Mouse (Mus musculus): Measurements from ENCODE around the gene Lrrc9. TPM values are rescaled to one million over a fixed set of nuclear protein-coding genes. Genes with fewer than 3 reads are reported as not detected.

Gene Lrrc9
- total and polyA plus RNA-seq, 3 experiments, result 0.08 to 0.14 (median 0.10) TPM

DNA sequence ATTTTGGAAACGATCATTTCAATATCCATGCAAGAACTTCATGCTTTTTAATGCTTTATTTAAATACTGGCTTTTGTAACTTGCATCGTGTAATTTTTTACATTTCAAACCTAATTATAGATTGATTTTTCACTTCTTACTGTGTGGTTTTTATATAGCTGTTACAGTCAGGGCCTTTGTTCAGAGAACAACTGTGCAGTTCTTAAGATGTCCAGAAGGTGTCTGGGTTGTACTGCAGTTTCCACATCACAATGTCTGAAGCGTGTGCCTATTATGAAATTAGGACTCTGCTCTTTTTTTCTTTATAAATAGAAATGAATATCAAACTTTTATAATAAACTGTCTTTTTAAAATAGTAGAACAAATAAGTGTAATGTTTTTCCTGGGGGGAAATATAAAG is 73.8 kb downstream of the Lrrc9 start:
- no peaks in the 10 kb centered on the region for H3K27me3 ChIP-seq (ENCODE audit: control insufficient read depth, insufficient read depth, low read length)
- no peak for DNase-seq
- WGBS, result 54% methylated on average over 3 of the region's 3 CpGs

DNA sequence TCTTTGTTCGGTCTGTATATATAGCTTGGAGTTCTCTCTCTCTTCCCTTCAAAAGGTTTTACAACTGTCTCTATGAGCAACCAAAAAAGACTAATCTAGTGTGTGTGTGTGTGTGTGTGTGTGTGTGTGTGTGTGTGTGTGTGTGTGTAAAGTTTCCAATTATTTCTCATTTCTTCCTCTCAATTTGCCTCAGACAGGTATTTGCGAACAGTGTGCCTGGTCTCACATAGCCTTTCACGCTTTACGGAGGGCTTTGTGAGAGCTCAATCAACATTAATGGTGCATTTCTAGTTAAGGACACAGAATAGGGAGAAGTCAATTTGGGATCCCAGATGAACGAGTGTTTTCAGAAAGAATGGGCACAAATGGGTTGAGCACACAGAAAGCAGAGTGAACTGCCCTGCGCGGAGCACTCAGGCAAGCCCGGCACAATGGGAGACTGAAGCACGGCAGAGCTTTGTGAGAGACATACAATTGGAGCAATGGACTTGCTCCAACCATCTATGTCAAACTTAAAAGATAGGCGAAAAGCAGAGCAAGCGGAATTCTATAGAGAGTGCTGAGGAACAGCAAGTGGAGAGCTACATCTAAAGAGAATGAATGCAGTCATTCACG is 76.6 kb downstream of the Lrrc9 start:
- Histone ChIP-seq H3K4me1 (ENCODE audit: control insufficient read depth, insufficient read depth, low read length) (no peaks in the 10 kb centered on the region), H3K9ac (ENCODE audit: low read depth, low read length) (no peak overlapping the region), H3K79me2 (replicated peaks; ENCODE audit: control insufficient read depth, insufficient read depth, low read length) (no peaks in the 10 kb centered on the region), H3K4me3 (no peak overlapping the region), H3K27ac (no peak overlapping the region), H3K36me3 (ENCODE audit: control insufficient read depth, insufficient read depth, low read length) (no peaks in the 10 kb centered on the region), H3K27me3 (ENCODE audit: control insufficient read depth, insufficient read depth, low read length) (no peaks in the 10 kb centered on the region)
- no peak for TF ChIP-seq CTCF (IDR thresholded peaks at IDR 0.05)
- no peak for TF ChIP-seq EP300 (IDR thresholded peaks at IDR 0.05; ENCODE audit: insufficient read depth, low read depth, low read length)
- TF ChIP-seq POLR2A (IDR thresholded peaks at IDR 0.05; ENCODE audit: insufficient read depth, low read depth, low read length), result no peak
- intact Hi-C loops (cut with DNase I), result loop anchor here (5.0 to 10.0 kb wide), 2 partner anchors 174 to 327 kb away; no protein-coding TSS in a partner anchor
- DNase-seq, result no peak
- 84% methylated on average over 12 of the region's 12 CpGs for WGBS

More for the DNA sequence above, 73.8 kb downstream of the Lrrc9 start:
- intact Hi-C loops (cut with DNase I), result loop anchor here (2.0 to 10.0 kb wide), 3 partner anchors 177 to 461 kb away; no protein-coding TSS in a partner anchor
- H3K9ac ChIP-seq (ENCODE audit: low read depth, low read length), result no peak overlapping the region
- no peak overlapping the region for H3K27ac ChIP-seq
- no peaks in the 10 kb centered on the region for H3K36me3 ChIP-seq (ENCODE audit: control insufficient read depth, insufficient read depth, low read length)
- H3K4me1 ChIP-seq (ENCODE audit: control insufficient read depth, insufficient read depth, low read length), result no peaks in the 10 kb centered on the region
- TF ChIP-seq POLR2A (IDR thresholded peaks at IDR 0.05; ENCODE audit: insufficient read depth, low read depth, low read length) (no peak), CTCF (IDR thresholded peaks at IDR 0.05) (peak; percentile 78)
- H3K79me2 ChIP-seq (replicated peaks; ENCODE audit: control insufficient read depth, insufficient read depth, low read length), result no peaks in the 10 kb centered on the region
- H3K4me3 ChIP-seq, result no peak overlapping the region

DNA sequence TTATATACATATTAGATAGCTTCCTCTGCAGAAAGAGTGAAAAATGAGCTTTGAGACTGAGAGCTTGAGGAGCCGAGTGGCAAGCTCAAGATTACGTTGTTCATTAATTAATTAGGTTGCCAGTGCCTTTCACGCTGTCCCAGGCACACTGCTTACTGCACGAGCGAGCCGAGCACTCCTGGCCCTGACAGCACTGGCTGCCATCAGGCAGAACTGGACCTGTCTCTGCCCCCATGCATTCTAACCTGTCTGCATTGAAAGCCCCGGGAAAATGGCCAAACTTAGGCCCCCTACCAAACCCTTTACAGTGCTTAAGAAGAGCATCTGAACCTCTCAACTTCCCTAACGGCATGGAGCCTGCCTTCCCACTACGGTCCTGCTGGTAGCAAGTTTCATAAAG is 77.7 kb downstream of the Lrrc9 start:
- no peak for TF ChIP-seq CTCF (IDR thresholded peaks at IDR 0.05)
- TF ChIP-seq EP300 (IDR thresholded peaks at IDR 0.05; ENCODE audit: insufficient read depth, low read depth, low read length), result no peak
- no peak for TF ChIP-seq POLR2A (IDR thresholded peaks at IDR 0.05; ENCODE audit: insufficient read depth, low read depth, low read length)
- intact Hi-C loops (cut with DNase I), result loop anchor here (5.0 to 10.0 kb wide), 2 partner anchors 173 to 325 kb away; no protein-coding TSS in a partner anchor
- Histone ChIP-seq H3K9ac (ENCODE audit: low read depth, low read length) (no peak overlapping the region), H3K36me3 (ENCODE audit: control insufficient read depth, insufficient read depth, low read length) (no peaks in the 10 kb centered on the region), H3K27me3 (ENCODE audit: control insufficient read depth, insufficient read depth, low read length) (no peaks in the 10 kb centered on the region), H3K27ac (no peak overlapping the region), H3K4me1 (ENCODE audit: control insufficient read depth, insufficient read depth, low read length) (no peaks in the 10 kb centered on the region), H3K79me2 (replicated peaks; ENCODE audit: control insufficient read depth, insufficient read depth, low read length) (no peaks in the 10 kb centered on the region), H3K4me3 (no peak overlapping the region)
- 78% methylated on average over 9 of the region's 9 CpGs for WGBS
- DNase-seq, result no peak

DNA sequence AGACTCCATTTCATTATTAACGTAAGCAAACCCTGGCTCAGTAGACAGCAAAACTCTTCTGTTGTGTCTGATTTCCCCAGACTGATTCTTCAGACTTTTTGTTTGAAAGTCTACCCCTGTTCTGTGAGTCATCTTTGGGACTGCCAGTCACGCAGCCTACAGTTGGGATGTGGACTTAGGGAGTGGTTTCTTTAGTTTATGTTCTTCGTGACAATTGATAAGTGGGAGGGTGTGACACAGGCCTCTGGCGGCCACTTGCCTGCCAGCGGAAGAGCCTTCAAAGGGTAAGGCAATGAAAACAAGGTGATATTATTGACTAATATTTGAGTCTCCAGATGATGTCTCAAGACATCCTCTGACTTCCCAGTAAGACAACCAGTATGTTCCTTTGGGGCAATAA is 78.2 kb downstream of the Lrrc9 start:
- Histone ChIP-seq H3K27ac (no peak overlapping the region), H3K27me3 (ENCODE audit: control insufficient read depth, insufficient read depth, low read length) (no peaks in the 10 kb centered on the region), H3K4me3 (no peak overlapping the region), H3K36me3 (ENCODE audit: control insufficient read depth, insufficient read depth, low read length) (no peaks in the 10 kb centered on the region), H3K4me1 (ENCODE audit: control insufficient read depth, insufficient read depth, low read length) (no peaks in the 10 kb centered on the region), H3K9ac (ENCODE audit: low read depth, low read length) (no peak overlapping the region), H3K79me2 (replicated peaks; ENCODE audit: control insufficient read depth, insufficient read depth, low read length) (no peaks in the 10 kb centered on the region)
- intact Hi-C loops (cut with DNase I), result loop anchor here (5.0 to 10.0 kb wide), 2 partner anchors 172 to 325 kb away; no protein-coding TSS in a partner anchor
- no peak for TF ChIP-seq CTCF (IDR thresholded peaks at IDR 0.05)
- TF ChIP-seq EP300 (IDR thresholded peaks at IDR 0.05; ENCODE audit: insufficient read depth, low read depth, low read length), result no peak
- no peak for TF ChIP-seq POLR2A (IDR thresholded peaks at IDR 0.05; ENCODE audit: insufficient read depth, low read depth, low read length)
- DNase-seq, result no peak
- 69% methylated on average over 5 of the region's 5 CpGs for WGBS

DNA sequence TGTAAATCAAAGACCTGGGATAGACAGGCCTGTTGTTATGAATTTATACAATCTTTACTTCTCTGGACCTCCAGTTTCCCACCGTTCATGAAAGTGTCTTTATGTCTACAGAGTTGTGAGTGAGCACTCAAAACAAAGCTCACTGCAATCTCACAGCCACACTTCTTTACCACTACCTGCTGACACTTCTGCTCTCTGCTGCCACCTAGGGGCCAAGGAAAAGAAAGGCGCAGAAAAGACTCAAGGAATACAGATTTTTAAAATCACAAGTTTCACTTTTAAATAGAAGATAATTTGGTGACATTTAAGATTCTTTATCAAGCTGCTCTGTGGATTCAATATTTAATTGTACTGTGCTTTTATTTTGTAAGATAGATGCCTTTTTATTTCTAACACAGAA is 79.0 kb downstream of the Lrrc9 start:
- Histone ChIP-seq H3K9ac (ENCODE audit: low read depth, low read length) (no peak overlapping the region), H3K4me1 (ENCODE audit: control insufficient read depth, insufficient read depth, low read length) (no peaks in the 10 kb centered on the region), H3K27ac (no peak overlapping the region), H3K27me3 (ENCODE audit: control insufficient read depth, insufficient read depth, low read length) (no peaks in the 10 kb centered on the region), H3K4me3 (no peak overlapping the region), H3K36me3 (ENCODE audit: control insufficient read depth, insufficient read depth, low read length) (no peaks in the 10 kb centered on the region), H3K79me2 (replicated peaks; ENCODE audit: control insufficient read depth, insufficient read depth, low read length) (no peaks in the 10 kb centered on the region)
- DNase-seq, result peak; percentile 48 to 69
- 3% methylated on average over 2 of the region's 2 CpGs for WGBS
- no peak for TF ChIP-seq EP300 (IDR thresholded peaks at IDR 0.05; ENCODE audit: insufficient read depth, low read depth, low read length)
- no peak for TF ChIP-seq POLR2A (IDR thresholded peaks at IDR 0.05; ENCODE audit: insufficient read depth, low read depth, low read length)
- TF ChIP-seq CTCF (IDR thresholded peaks at IDR 0.05), result peak; percentile 92
- intact Hi-C loops (cut with DNase I), result no loop called here

DNA sequence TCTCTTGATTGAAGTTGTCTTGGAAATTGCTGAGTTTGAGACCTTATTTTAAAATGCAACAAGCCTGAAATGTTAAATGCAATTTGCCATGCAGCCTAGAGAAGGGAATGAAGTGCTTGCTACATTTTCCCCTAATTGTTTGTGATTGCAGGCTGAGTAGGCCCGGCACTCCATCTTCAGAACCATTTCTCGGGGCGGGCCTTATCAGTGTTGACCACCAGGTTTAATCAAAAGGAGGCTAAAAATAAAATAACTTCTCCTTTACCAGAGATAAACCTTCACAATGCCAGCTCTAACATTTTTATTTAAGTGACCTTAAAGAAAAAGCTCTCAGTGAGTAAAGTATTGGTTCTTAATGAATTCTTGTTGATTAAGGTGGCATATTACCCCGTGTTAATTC is 83.9 kb downstream of the Lrrc9 start:
- Histone ChIP-seq H3K4me1 (ENCODE audit: control insufficient read depth, insufficient read depth, low read length) (no peaks in the 10 kb centered on the region), H3K27me3 (ENCODE audit: control insufficient read depth, insufficient read depth, low read length) (no peaks in the 10 kb centered on the region), H3K4me3 (no peak overlapping the region), H3K79me2 (replicated peaks; ENCODE audit: control insufficient read depth, insufficient read depth, low read length) (no peaks in the 10 kb centered on the region), H3K9ac (ENCODE audit: low read depth, low read length) (no peak overlapping the region), H3K36me3 (ENCODE audit: control insufficient read depth, insufficient read depth, low read length) (no peaks in the 10 kb centered on the region), H3K27ac (no peak overlapping the region)
- TF ChIP-seq POLR2A (IDR thresholded peaks at IDR 0.05; ENCODE audit: insufficient read depth, low read depth, low read length) (no peak), CTCF (IDR thresholded peaks at IDR 0.05) (no peak), EP300 (IDR thresholded peaks at IDR 0.05; ENCODE audit: insufficient read depth, low read depth, low read length) (no peak)
- WGBS, result 42% methylated on average over 4 of the region's 4 CpGs
- intact Hi-C loops (cut with DNase I), result no loop called here
- DNase-seq, result no peak

All from heart, adult 2 months (tissue).